Mouse (Mus musculus) CH12.LX (cell line): ENCODE measurements around the gene Triobp.
A peak's percentile ranks its signal among the peaks of the same experiment; 100 is the strongest.

Experiments used
- CHD2 ChIP-seq: IDR thresholded peaks from 2 replicates; pipeline ENCODE4 v1.6.1; 2011; ENCODE audit warnings: low read length, improper control_type of control experiment
- CTCF ChIP-seq, 2 experiments: IDR thresholded peaks in 1 of 2; conservative IDR thresholded peaks in 1 of 2; 2 replicates each; pipeline ENCODE4 v1.5.1; 2011 to 2012; ENCODE audit warnings: low read depth in 2 of 2, low read length in 2 of 2, improper control_type of control experiment in 1 of 2, inconsistent platforms in 1 of 2, mild to moderate bottlenecking in 1 of 2, moderate library complexity in 1 of 2
- ELF1 ChIP-seq: IDR thresholded peaks from 2 replicates; pipeline ENCODE4 v1.6.1; 2014; ENCODE audit warnings: low read depth, mild to moderate bottlenecking, inconsistent platforms, low read length, improper control_type of control experiment
- GABPA ChIP-seq: IDR thresholded peaks from 2 replicates; pipeline ENCODE4 v1.6.1; 2012; ENCODE audit warnings: low read depth, low read length, improper control_type of control experiment, inconsistent platforms; ENCODE audit not compliant: insufficient replicate concordance
- MAX ChIP-seq: IDR thresholded peaks from 2 replicates; pipeline ENCODE4 v1.6.1; 2011; ENCODE audit warnings: low read length, improper control_type of control experiment
- MEF2A ChIP-seq: IDR thresholded peaks from 2 replicates; pipeline ENCODE4 v1.6.1; 2014; ENCODE audit warnings: low read depth, mild to moderate bottlenecking, inconsistent platforms, low read length, improper control_type of control experiment, borderline replicate concordance
- NRF1 ChIP-seq: IDR thresholded peaks from 2 replicates; pipeline ENCODE4 v1.6.1; 2014; ENCODE audit warnings: low read depth, mild to moderate bottlenecking, inconsistent platforms, low read length, improper control_type of control experiment, moderate library complexity
- POLR2AphosphoS2 ChIP-seq: IDR thresholded peaks from 2 replicates; pipeline ENCODE4 v1.6.1; 2011; ENCODE audit warnings: low read depth, low read length, improper control_type of control experiment
- SMC3 ChIP-seq: IDR thresholded peaks from 2 replicates; pipeline ENCODE4 v1.6.1; 2011; ENCODE audit warnings: low read depth, low read length, improper control_type of control experiment
- TCF12 ChIP-seq: IDR thresholded peaks from 2 replicates; pipeline ENCODE4 v1.6.1; 2014; ENCODE audit warnings: low read depth, mild to moderate bottlenecking, inconsistent platforms, low read length, improper control_type of control experiment
- ZKSCAN1 ChIP-seq: IDR thresholded peaks from 2 replicates; pipeline ENCODE4 v1.6.1; 2012; ENCODE audit warnings: low read depth, inconsistent platforms, low read length, improper control_type of control experiment, borderline replicate concordance

GRCm38 (mm10) chr15:78899740-78900584, 47.6 kb upstream of the Triobp start, which contains the start of gene Sh3bp1:
- TF ChIP-seq CTCF (conservative IDR thresholded peaks at IDR 0.05 in 1 of 2, IDR thresholded peaks at IDR 0.05 in 1 of 2; ENCODE audit: low read depth in 2 of 2, low read length in 2 of 2) (no peak), NRF1 (peak; percentile 62), CHD2 (peak; percentile 90), SMC3 (no peak), TCF12 (peak; percentile 39; the same call in 1 of the 2 replicates), MEF2A (no peak; the same call in 1 of the 2 replicates), POLR2AphosphoS2 (no peak), ZKSCAN1 (no peak), ELF1 (peak; percentile 43), MAX (no peak), GABPA (no peak)
